Mouse (Mus musculus): ENCODE measurements around the gene Polr2f. TPM values are rescaled to one million over a fixed set of nuclear protein-coding genes. Genes with fewer than 3 reads are reported as not detected.

Polr2f gene
- total RNA-seq, 2 experiments from 2014 or later = 104 to 112 TPM

DNA sequence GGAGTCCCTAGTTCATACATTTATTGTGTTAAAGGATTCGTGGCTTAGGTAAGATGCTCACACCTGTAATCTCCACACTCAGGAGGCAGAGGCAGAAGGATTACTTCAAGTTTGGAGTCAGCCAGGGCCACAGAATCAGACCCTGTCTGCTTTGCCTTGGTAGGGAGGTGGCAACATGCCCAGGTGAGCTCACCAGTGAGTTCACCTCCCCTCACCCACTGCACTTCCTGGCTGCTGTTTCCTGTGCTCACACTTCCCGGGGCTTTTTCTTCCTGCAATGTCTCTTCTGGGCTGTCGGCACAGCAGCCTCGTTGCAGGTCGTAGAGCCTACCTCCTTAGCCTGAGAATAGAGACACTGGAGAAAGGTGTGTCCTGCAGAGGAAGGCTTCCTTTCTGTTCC lies 25.5 kb upstream of the Polr2f start:
- no peak for DNase-seq (ENCODE audit: extremely low spot score in 1 of 2, low spot score in 1 of 2)

GRCm38 (mm10) chr15:79119491-79119890 lies 21.3 kb upstream of the Polr2f start:
- no peak for DNase-seq (ENCODE audit: extremely low spot score in 1 of 2, low spot score in 1 of 2)

GRCm38 (mm10) chr15:79122119-79122518 lies 18.7 kb upstream of the Polr2f start:
- DNase-seq (ENCODE audit: extremely low spot score in 1 of 2, low spot score in 1 of 2) = no peak

DNA sequence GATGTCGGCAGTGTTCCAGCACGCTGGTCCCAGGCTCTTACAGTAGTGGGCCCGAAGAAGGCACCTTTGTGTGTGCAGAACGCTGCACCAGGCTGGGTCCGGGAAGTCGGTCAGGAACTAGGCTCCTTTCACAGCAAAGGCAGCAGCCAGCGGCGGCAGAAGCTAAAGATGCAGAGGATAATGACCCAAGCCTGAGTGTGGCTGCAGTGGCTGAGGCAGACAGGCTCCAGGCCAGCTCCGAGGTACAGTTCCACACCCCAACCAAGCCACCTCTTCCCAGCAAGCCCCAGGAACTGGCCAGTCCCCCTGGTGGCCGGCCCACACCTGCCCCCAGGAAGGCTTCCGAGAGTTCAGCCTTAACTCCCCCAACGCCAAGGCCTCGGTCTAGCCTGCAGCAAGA lies 18.3 kb upstream of the Polr2f start:
- no peak for DNase-seq (ENCODE audit: extremely low spot score in 1 of 2, low spot score in 1 of 2)

GRCm38 (mm10) chr15:79123751-79124150 lies 17.1 kb upstream of the Polr2f start:
- DNase-seq (ENCODE audit: extremely low spot score in 1 of 2, low spot score in 1 of 2) = no peak

DNA sequence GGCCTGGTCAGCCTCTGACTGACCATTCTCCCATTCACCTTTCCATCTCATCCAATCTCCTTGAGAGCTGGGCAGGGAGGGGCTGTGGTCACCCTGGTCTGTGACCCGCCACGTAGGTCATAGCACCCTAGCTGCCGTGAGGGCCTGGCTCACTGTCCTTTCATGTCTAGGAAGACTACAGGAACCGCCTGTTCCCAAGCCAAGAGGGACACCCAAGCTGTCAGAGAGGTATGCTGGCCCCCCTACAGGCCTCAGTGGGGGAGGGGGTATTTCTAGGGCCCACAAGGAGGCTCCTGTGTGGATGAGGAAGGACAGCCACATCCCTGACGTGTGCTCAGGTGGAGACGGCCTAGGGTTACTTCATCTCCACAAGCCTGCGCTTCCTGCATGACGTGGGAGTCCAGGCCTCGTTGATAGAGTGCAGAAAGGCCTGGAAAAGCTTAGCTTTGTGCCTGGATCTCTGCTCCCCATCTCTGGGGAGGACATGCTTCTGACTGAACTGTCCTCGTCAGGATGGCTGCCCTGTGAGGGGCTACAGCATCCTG lies 16.4 kb upstream of the Polr2f start:
- DNase-seq (ENCODE audit: extremely low spot score in 1 of 2, low spot score in 1 of 2) = no peak

GRCm38 (mm10) chr15:79126217-79126932 lies 14.4 kb upstream of the Polr2f start:
- DNase-seq (ENCODE audit: extremely low spot score in 1 of 2, low spot score in 1 of 2) = peak in 1 of 2 experiments; percentile 58

DNA sequence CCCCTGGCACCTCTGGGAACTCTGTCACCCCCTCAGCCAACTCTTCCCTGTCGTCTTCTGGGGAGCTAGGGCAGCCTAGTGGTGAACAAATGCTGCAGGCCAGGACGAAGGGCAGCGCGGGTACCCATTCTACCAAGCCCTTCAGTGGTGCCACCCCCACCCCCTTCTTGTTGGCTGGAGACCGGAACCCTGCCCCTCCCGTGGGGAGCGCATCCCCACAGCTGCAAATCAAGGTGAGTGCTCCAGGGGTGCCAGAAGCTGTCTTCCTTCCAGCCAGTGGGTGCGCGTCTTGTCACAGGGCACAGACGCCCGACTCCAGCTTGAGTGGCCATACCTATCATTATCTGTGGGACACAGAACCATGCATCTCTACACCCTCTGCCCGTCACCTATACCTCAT lies 13.7 kb upstream of the Polr2f start:
- no peak for DNase-seq (ENCODE audit: extremely low spot score in 1 of 2, low spot score in 1 of 2)

- no peak for DNase-seq (ENCODE audit: extremely low spot score in 1 of 2, low spot score in 1 of 2)
These were observed 12.6 kb upstream of the Polr2f start for GRCm38 (mm10) chr15:79128208-79128607.

- DNase-seq (ENCODE audit: extremely low spot score in 1 of 2, low spot score in 1 of 2) = no peak
These were observed 11.5 kb upstream of the Polr2f start for GRCm38 (mm10) chr15:79129311-79129710.

DNA sequence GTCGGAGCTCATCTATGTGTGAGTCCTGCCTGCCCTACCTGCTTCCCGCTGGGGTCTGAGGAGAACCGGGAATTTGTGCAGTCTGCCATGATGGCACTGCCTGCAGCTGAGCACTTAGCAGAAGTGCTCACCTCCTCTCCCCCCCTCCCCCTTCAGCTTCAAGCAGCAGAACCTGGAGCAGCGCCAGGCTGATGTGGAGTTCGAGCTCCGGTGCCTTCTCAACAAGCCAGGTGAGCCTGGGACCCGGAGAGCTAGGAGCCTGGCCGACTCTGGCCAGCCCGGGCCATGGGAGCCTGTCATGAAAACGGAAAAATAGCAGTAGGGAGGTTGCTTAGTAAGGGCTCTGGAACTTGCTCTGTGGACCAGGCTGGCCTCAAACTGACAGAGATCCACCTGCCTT lies 10.0 kb upstream of the Polr2f start:
- DNase-seq (ENCODE audit: extremely low spot score in 1 of 2, low spot score in 1 of 2) = no peak

GRCm38 (mm10) chr15:79131442-79131841 lies 9.4 kb upstream of the Polr2f start:
- DNase-seq (ENCODE audit: extremely low spot score in 1 of 2, low spot score in 1 of 2) = no peak

- DNase-seq (ENCODE audit: extremely low spot score in 1 of 2, low spot score in 1 of 2) = no peak
These were observed 7.6 kb upstream of the Polr2f start for GRCm38 (mm10) chr15:79133191-79133661.

- no peak for DNase-seq (ENCODE audit: extremely low spot score in 1 of 2, low spot score in 1 of 2)
These were observed 6.1 kb upstream of the Polr2f start for GRCm38 (mm10) chr15:79134496-79135270.

- no peak for DNase-seq (ENCODE audit: extremely low spot score in 1 of 2, low spot score in 1 of 2)
These were observed 5.5 kb upstream of the Polr2f start for GRCm38 (mm10) chr15:79135332-79135731.

- no peak for DNase-seq (ENCODE audit: extremely low spot score in 1 of 2, low spot score in 1 of 2)
These were observed 4.8 kb upstream of the Polr2f start for GRCm38 (mm10) chr15:79135783-79136575.

DNA sequence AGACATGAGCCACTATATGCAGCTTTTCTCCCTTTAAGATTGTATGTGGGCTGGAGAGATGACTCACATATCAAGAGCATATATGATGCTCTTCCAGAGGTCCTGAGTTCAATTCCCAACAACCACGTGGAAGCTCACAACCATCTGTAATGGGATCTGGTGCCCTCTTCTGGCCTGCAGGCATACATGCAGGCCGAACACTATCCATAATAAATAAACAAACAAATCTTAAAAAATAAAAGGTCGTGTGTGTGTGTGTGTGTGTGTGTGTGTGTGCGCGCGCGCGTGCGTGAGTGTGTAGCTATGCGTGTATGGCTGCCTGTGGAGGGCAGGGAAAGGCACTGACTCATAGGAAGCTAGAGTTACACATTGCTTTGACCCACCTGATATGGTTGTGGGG lies 1.2 kb upstream of the Polr2f start:
- no peak for DNase-seq (ENCODE audit: extremely low spot score in 1 of 2, low spot score in 1 of 2)

DNA sequence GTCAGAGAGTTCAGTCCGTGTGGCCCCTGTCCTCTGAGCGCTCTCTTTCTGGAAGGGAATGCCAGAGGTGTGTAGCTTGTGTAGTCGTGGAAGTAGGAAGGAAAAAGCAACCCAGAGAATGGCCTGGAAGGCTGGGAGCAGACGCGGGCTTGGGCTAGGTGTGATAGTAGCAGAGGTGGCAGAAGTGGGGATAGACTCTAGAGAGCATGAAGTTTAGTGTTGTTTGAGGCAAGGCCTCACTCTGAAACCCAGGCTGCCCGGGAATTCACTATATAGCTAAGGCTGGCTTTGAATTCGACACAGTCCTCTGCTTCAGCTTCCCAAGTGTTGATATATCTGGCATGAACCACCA lies 733 bp downstream of the Polr2f start:
- no peak for DNase-seq (ENCODE audit: extremely low spot score in 1 of 2, low spot score in 1 of 2)

DNA sequence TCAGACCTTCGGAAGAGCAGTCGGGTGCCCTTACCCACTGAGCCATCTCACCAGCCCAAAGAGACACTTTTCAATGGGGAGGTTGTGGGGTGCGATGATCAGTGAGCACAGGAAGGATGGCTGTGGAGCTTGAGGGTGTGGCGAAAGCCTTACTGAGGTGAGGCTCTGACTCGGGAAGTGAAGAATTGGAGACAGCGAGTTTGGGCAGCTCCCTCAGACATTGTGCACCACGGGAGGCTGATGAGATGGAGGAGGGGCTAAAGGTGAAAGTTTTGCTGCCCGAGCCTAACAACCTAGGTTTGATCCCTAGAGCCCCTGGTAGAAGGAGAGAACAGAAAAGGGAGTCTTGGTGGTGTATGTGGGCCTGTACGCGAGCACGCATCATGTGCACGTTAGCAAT lies 2.5 kb downstream of the Polr2f start:
- DNase-seq (ENCODE audit: extremely low spot score in 1 of 2, low spot score in 1 of 2) = no peak

- DNase-seq (ENCODE audit: extremely low spot score in 1 of 2, low spot score in 1 of 2) = no peak
These were observed 3.2 kb downstream of the Polr2f start for GRCm38 (mm10) chr15:79144021-79144420.

DNA sequence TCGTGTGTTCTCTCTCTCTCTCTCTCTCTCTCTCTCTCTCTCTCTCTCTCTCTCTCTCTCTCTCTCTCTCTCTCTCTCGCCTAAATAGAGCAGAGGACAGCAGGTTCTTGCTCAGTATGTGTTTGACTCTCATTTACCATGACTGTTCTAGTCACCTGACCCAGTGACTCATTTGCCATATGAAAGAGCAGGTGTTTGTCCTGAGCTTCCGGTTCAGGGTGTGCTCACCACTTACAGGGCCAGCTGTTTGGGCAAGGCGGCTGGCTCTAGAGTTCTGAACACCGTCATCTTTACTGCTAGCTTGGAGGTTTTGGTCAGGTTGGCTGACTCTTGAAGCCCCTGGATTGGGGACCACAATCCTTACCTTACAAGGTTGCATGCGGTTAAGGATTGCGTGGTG lies 4.7 kb downstream of the Polr2f start:
- DNase-seq (ENCODE audit: extremely low spot score in 1 of 2, low spot score in 1 of 2) = no peak

All from layer of hippocampus, postnatal 25 days (tissue).